Mouse (Mus musculus): ENCODE data around the gene Tep1. TPM values are rescaled to one million over a fixed set of nuclear protein-coding genes. Genes with fewer than 3 reads are reported as not detected.
"Not testable (repeated sequence)": the region's sequence is repeated elsewhere in the genome, so short reads cannot be mapped to it uniquely, and the experiment has no call there.

Tep1 gene
- total RNA-seq (2014; rRNA removed) (4.9 and 7.2 TPM in 2 replicates), polyA plus RNA-seq (2015; fragmentation: Nextera tagmentation; extraction: Ambion mirVana) (1.9 and 2.2 TPM in 2 replicates)

- Histone ChIP-seq H3K4me1 (ENCODE audit: insufficient read depth, low read length) (no peaks in the 10 kb centered on the region), H3K27me3 (ENCODE audit: insufficient read depth, low read length) (no peaks in the 10 kb centered on the region), H3K27ac (ENCODE audit: low read depth, low read length) (peak within 1 kb of the TSS; percentile 62), H3K4me2 (ENCODE audit: low read depth, low read length, poor library complexity, severe bottlenecking) (peak within 1 kb of the TSS; percentile 74), H3K9ac (replicated peaks; ENCODE audit: low read length, poor library complexity, severe bottlenecking) (peak within 1 kb of the TSS; percentile 63), H3K9me3 (ENCODE audit: low read length) (no peaks in the 10 kb centered on the region), H3K36me3 (ENCODE audit: insufficient read depth, low read length) (no peaks in the 10 kb centered on the region), H3K4me3 (ENCODE audit: low read depth, low read length) (peak within 1 kb of the TSS; percentile 48)
- no peak for TF ChIP-seq CTCF (IDR thresholded peaks at IDR 0.05)
- ATAC-seq (ENCODE audit: low FRiP score): peak; percentile 97
- WGBS: 10% methylated on average over 32 of the region's 32 CpGs
- peak; percentile 77 for DNase-seq (ENCODE audit: low spot score)
These were observed at the start of gene Tep1 for GRCm38 (mm10) chr14:50869889-50870804. Gene Tep1, minus strand, starts transcription at chr14:50870560.

- WGBS: 75% methylated on average over 3 of the region's 3 CpGs
- no peak for ATAC-seq (ENCODE audit: low FRiP score)
- H3K36me3 ChIP-seq (ENCODE audit: insufficient read depth, low read length): peaks cover 33% of the 10 kb centered on the region
- no peak for TF ChIP-seq CTCF (IDR thresholded peaks at IDR 0.05)
- H3K4me1 ChIP-seq (ENCODE audit: insufficient read depth, low read length): no peaks in the 10 kb centered on the region
- H3K9me3 ChIP-seq (ENCODE audit: low read length): no peaks in the 10 kb centered on the region
- H3K4me3 ChIP-seq (ENCODE audit: low read depth, low read length): no peak overlapping the region
- no peak overlapping the region for H3K9ac ChIP-seq (replicated peaks; ENCODE audit: low read length, poor library complexity, severe bottlenecking)
- H3K27me3 ChIP-seq (ENCODE audit: insufficient read depth, low read length): no peaks in the 10 kb centered on the region
- no peak overlapping the region for H3K27ac ChIP-seq (ENCODE audit: low read depth, low read length)
- H3K4me2 ChIP-seq (ENCODE audit: low read depth, low read length, poor library complexity, severe bottlenecking): no peak overlapping the region
- DNase-seq (ENCODE audit: low spot score): no peak
These were observed 41.0 kb upstream of the Tep1 start for GRCm38 (mm10) chr14:50911356-50911755.

- no peak for ATAC-seq (ENCODE audit: low FRiP score)
These were observed 37.8 kb upstream of the Tep1 start for GRCm38 (mm10) chr14:50908126-50908525.

GRCm38 (mm10) chr14:50905327-50905726 lies 35.0 kb upstream of the Tep1 start:
- H3K9ac ChIP-seq (replicated peaks; ENCODE audit: low read length, poor library complexity, severe bottlenecking); ATAC-seq (ENCODE audit: low FRiP score); H3K4me2 ChIP-seq (ENCODE audit: low read depth, low read length, poor library complexity, severe bottlenecking); H3K27me3 ChIP-seq (ENCODE audit: insufficient read depth, low read length); H3K9me3 ChIP-seq (ENCODE audit: low read length); DNase-seq (ENCODE audit: low spot score); H3K27ac ChIP-seq (ENCODE audit: low read depth, low read length); H3K4me1 ChIP-seq (ENCODE audit: insufficient read depth, low read length); H3K4me3 ChIP-seq (ENCODE audit: low read depth, low read length); H3K36me3 ChIP-seq (ENCODE audit: insufficient read depth, low read length): not testable (repeated sequence)

More at GRCm38 (mm10) chr14:50908126-50908525, 37.8 kb upstream of the Tep1 start:
- Histone ChIP-seq H3K36me3 (ENCODE audit: insufficient read depth, low read length) (peaks cover 5% of the 10 kb centered on the region), H3K9me3 (ENCODE audit: low read length) (no peaks in the 10 kb centered on the region), H3K4me3 (ENCODE audit: low read depth, low read length) (no peak overlapping the region), H3K4me1 (ENCODE audit: insufficient read depth, low read length) (no peaks in the 10 kb centered on the region), H3K27me3 (ENCODE audit: insufficient read depth, low read length) (no peaks in the 10 kb centered on the region), H3K4me2 (ENCODE audit: low read depth, low read length, poor library complexity, severe bottlenecking) (no peak overlapping the region), H3K27ac (ENCODE audit: low read depth, low read length) (no peak overlapping the region), H3K9ac (replicated peaks; ENCODE audit: low read length, poor library complexity, severe bottlenecking) (no peak overlapping the region)
- TF ChIP-seq CTCF (IDR thresholded peaks at IDR 0.05): no peak
- WGBS: 83% methylated on average over 4 of the region's 4 CpGs
- no peak for DNase-seq (ENCODE audit: low spot score)

GRCm38 (mm10) chr14:50904828-50905129 lies 34.4 kb upstream of the Tep1 start:
- Histone ChIP-seq H3K27ac (ENCODE audit: low read depth, low read length) (no peak overlapping the region), H3K4me2 (ENCODE audit: low read depth, low read length, poor library complexity, severe bottlenecking) (no peak overlapping the region), H3K36me3 (ENCODE audit: insufficient read depth, low read length) (no peaks in the 10 kb centered on the region), H3K9me3 (ENCODE audit: low read length) (no peaks in the 10 kb centered on the region), H3K9ac (replicated peaks; ENCODE audit: low read length, poor library complexity, severe bottlenecking) (no peak overlapping the region), H3K4me1 (ENCODE audit: insufficient read depth, low read length) (no peaks in the 10 kb centered on the region), H3K4me3 (ENCODE audit: low read depth, low read length) (no peak overlapping the region), H3K27me3 (ENCODE audit: insufficient read depth, low read length) (no peaks in the 10 kb centered on the region)
- WGBS: 91% methylated on average over 4 of the region's 4 CpGs
- no peak for TF ChIP-seq CTCF (IDR thresholded peaks at IDR 0.05)
- ATAC-seq (ENCODE audit: low FRiP score): no peak
- no peak for DNase-seq (ENCODE audit: low spot score)

All from midbrain, postnatal 0 days (tissue).